Comparison of ENCODE assay signal across 7 mouse cellular contexts in genomic region chr7:44474419-44474818, GRCm38 (mm10). TPM values are rescaled to one million over a fixed set of nuclear protein-coding genes. Genes with fewer than 3 reads are reported as not detected.
DNase-seq lines count a peak whose midpoint lies in the region; ATAC-seq lines count a peak whose summit lies in the region.

No protein-coding gene starts in this region.

- peak overlapping the region; percentile 58; the same call in 1 of the 2 replicates for H3K27ac ChIP-seq in embryonic facial prominence, embryonic 14.5 days (replicated peaks; ENCODE audit: low read depth, low read length)
- H3K27ac ChIP-seq in heart, embryonic 11.5 days (ENCODE audit: low read depth, low read length): peak overlapping the region; percentile 100

- H3K4me1 ChIP-seq in embryonic facial prominence, embryonic 14.5 days (ENCODE audit: control insufficient read depth, insufficient read depth, low read length): 0 out of 2 replicates have a peak, but pooled peaks cover 6% of the 10 kb centered on the region
- H3K4me1 ChIP-seq in heart, embryonic 11.5 days (ENCODE audit: control insufficient read depth, insufficient read depth, low read length): peaks cover 49% of the 10 kb centered on the region

- H3K9ac ChIP-seq in embryonic facial prominence, embryonic 14.5 days (ENCODE audit: low read depth, low read length): peak overlapping the region; percentile 46; the same call in 1 of the 2 replicates
- H3K9ac ChIP-seq in heart, embryonic 11.5 days (ENCODE audit: low read depth, low read length): peak overlapping the region; percentile 96

- H3K4me3 ChIP-seq in embryonic facial prominence, embryonic 14.5 days (ENCODE audit: low read depth, low read length): no peak overlapping the region
- peak overlapping the region; percentile 58 for H3K4me3 ChIP-seq in heart, embryonic 11.5 days (ENCODE audit: low read depth, low read length)

- 0 out of 2 replicates have a peak, but pooled peaks cover 3% of the 10 kb centered on the region for H3K36me3 ChIP-seq in embryonic facial prominence, embryonic 14.5 days (ENCODE audit: control insufficient read depth, insufficient read depth, low read length)
- H3K36me3 ChIP-seq in heart, embryonic 11.5 days (ENCODE audit: control insufficient read depth, insufficient read depth, low read length): no peaks in the 10 kb centered on the region

- WGBS in embryonic facial prominence, embryonic 14.5 days: 16% methylated on average over 4 of the region's 4 CpGs
- WGBS in heart, embryonic 11.5 days (ENCODE audit: insufficient replicate concordance): 6% methylated on average over 4 of the region's 4 CpGs

- no peaks in the 10 kb centered on the region for H3K9me3 ChIP-seq in embryonic facial prominence, embryonic 14.5 days (ENCODE audit: control insufficient read depth, low read length)
- no peaks in the 10 kb centered on the region for H3K9me3 ChIP-seq in heart, embryonic 11.5 days (replicated peaks; ENCODE audit: control insufficient read depth, low read length)

- peaks cover 28% of the 10 kb centered on the region for H3K27me3 ChIP-seq in embryonic facial prominence, embryonic 14.5 days (replicated peaks; ENCODE audit: control insufficient read depth, insufficient read depth, low read length)
- H3K27me3 ChIP-seq in heart, embryonic 11.5 days (ENCODE audit: control insufficient read depth, insufficient read depth, low read length): no peaks in the 10 kb centered on the region

- DNase-seq in cerebellum, adult 9-11 months: peak; percentile 77
- peak; percentile 73 for DNase-seq in embryonic facial prominence, embryonic 14.5 days (ENCODE audit: low spot score)
- peak; percentile 69 for DNase-seq in layer of hippocampus, adult 9-10 months (ENCODE audit: low spot score)
- peak; percentile 43 for DNase-seq in neural tube, embryonic 10.5 days (ENCODE audit: extremely low spot score, low spot score)
- DNase-seq in kidney, adult 9 months: no peak

- H3K4me2 ChIP-seq in embryonic facial prominence, embryonic 14.5 days (ENCODE audit: low read depth, low read length): peak overlapping the region; percentile 24; the same call in 1 of the 2 replicates
- peak overlapping the region; percentile 71 for H3K4me2 ChIP-seq in heart, embryonic 11.5 days

- peak; percentile 60; the same call in 1 of the 2 replicates for ATAC-seq in embryonic facial prominence, embryonic 14.5 days (ENCODE audit: low read depth)
- ATAC-seq in heart, embryonic 11.5 days (replicated peaks; ENCODE audit: insufficient number of reproducible peaks, low FRiP score, low TSS enrichment): no peak
- no peak for ATAC-seq in erythroblast, adult 5-6 weeks (replicated peaks; ENCODE audit: low FRiP score, poor library complexity, severe bottlenecking)

RNA-seq across cellular contexts. Expression of gene Josd2, which starts 6.6 kb away (rescaled TPM):
- polyA plus RNA-seq in embryonic facial prominence, embryonic 14.5 days (2014; fragmentation: Nextera tagmentation; extraction: Ambion mirVana): 91.2 and 92.8 TPM in 2 replicates
- 169 and 181 TPM in 2 replicates for polyA plus RNA-seq in heart, embryonic 11.5 days (2014; fragmentation: Nextera tagmentation; extraction: Ambion mirVana)
- 6.7 and 43.7 TPM in 2 replicates for total RNA-seq in erythroblast, adult 5-6 weeks (2015; ENCODE audit: low replicate concordance)
- 33.7 and 59.7 TPM in 2 replicates for total RNA-seq in erythroblast, adult 5-6 weeks (2017; ENCODE audit: low replicate concordance)

RNA-seq across cellular contexts. Expression of gene Aspdh, which starts 9.2 kb away (rescaled TPM):
- 0.43 and 0.47 TPM in 2 replicates for polyA plus RNA-seq in embryonic facial prominence, embryonic 14.5 days (2014; fragmentation: Nextera tagmentation; extraction: Ambion mirVana)
- polyA plus RNA-seq in heart, embryonic 11.5 days (2014; fragmentation: Nextera tagmentation; extraction: Ambion mirVana): 1.3 and 1.5 TPM in 2 replicates
- not detected in 2 replicates for total RNA-seq in erythroblast, adult 5-6 weeks (2015; ENCODE audit: low replicate concordance)
- total RNA-seq in erythroblast, adult 5-6 weeks (2017; ENCODE audit: low replicate concordance): not detected in 2 replicates

RNA-seq across cellular contexts. Expression of gene Emc10, which starts 21.9 kb away (rescaled TPM):
- 140 and 145 TPM in 2 replicates for polyA plus RNA-seq in embryonic facial prominence, embryonic 14.5 days (2014; fragmentation: Nextera tagmentation; extraction: Ambion mirVana)
- polyA plus RNA-seq in heart, embryonic 11.5 days (2014; fragmentation: Nextera tagmentation; extraction: Ambion mirVana): 75.1 and 87.1 TPM in 2 replicates
- total RNA-seq in erythroblast, adult 5-6 weeks (2015; ENCODE audit: low replicate concordance): 17.9 and 19.2 TPM in 2 replicates
- total RNA-seq in erythroblast, adult 5-6 weeks (2017; ENCODE audit: low replicate concordance): 12.4 and 13.4 TPM in 2 replicates

RNA-seq across cellular contexts. Expression of gene Fam71e1, which starts 22.0 kb away (rescaled TPM):
- polyA plus RNA-seq in embryonic facial prominence, embryonic 14.5 days (2014; fragmentation: Nextera tagmentation; extraction: Ambion mirVana): 5.4 and 10.7 TPM in 2 replicates
- 8.9 and 10.6 TPM in 2 replicates for polyA plus RNA-seq in heart, embryonic 11.5 days (2014; fragmentation: Nextera tagmentation; extraction: Ambion mirVana)
- not detected in 2 replicates for total RNA-seq in erythroblast, adult 5-6 weeks (2015; ENCODE audit: low replicate concordance)
- not detected in 2 replicates for total RNA-seq in erythroblast, adult 5-6 weeks (2017; ENCODE audit: low replicate concordance)

RNA-seq across cellular contexts. Expression of gene Lrrc4b, which starts 45.6 kb away (rescaled TPM):
- polyA plus RNA-seq in embryonic facial prominence, embryonic 14.5 days (2014; fragmentation: Nextera tagmentation; extraction: Ambion mirVana): 1.8 and 2.1 TPM in 2 replicates
- 2.4 and 3.5 TPM in 2 replicates for polyA plus RNA-seq in heart, embryonic 11.5 days (2014; fragmentation: Nextera tagmentation; extraction: Ambion mirVana)
- total RNA-seq in erythroblast, adult 5-6 weeks (2015; ENCODE audit: low replicate concordance): not detected in 2 replicates
- not detected in 2 replicates for total RNA-seq in erythroblast, adult 5-6 weeks (2017; ENCODE audit: low replicate concordance)
